13 mouse cellular contexts compared by ENCODE assay signal in the genomic region with DNA sequence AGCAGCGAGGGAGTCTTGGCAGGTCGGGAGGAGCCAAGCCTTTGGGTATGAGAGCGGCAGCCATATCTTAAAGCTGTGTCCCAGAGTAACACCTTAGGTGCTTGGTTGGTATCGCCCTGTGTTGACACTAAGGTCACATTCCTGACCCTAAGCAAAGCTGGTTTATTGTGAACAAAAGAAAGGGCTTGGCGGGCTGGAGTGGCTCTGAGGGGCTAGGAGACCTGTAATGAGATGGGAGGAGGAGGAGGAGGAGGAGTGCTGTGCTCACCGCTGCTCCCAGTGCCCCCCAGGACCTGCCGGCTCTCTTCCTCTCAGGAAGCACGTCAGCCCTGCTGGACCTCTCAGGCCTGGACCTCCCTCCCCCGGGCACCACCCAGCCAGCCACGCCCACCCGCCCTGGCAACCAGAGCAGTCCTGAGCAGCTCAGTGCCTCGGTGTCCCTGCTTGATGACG. TPM values are rescaled to one million over a fixed set of nuclear protein-coding genes. Genes with fewer than 3 reads are reported as not detected.
A peak's percentile ranks its signal among the peaks of the same experiment; 100 is the strongest.
DNase-seq lines count a peak whose midpoint lies in the region; ATAC-seq and TF ChIP-seq lines count a peak whose summit lies in the region.
"Had no signal": no experiment of that assay in that cellular context is flagged by ENCODE, and none has a peak within 500 bp of the region (broad histone marks: within the 10 kb centered on the region; RNA-seq: fewer than 3 reads in every experiment).

No protein-coding gene starts in this region.

- no peaks in the 10 kb centered on the region for H3K9me3 ChIP-seq in limb, embryonic 13.5 days
- H3K9me3 ChIP-seq: forebrain, embryonic 15.5 days had no signal

- H3K4me2 ChIP-seq in limb, embryonic 13.5 days (replicated peaks), result no peak overlapping the region
- H3K4me2 ChIP-seq: forebrain, embryonic 15.5 days had no signal

- ATAC-seq in limb, embryonic 13.5 days (ENCODE audit: low FRiP score, low read depth), result no peak
- no peak; the same call in 1 of the 2 replicates for ATAC-seq in erythroid progenitor cell, adult 5-6 weeks (replicated peaks; ENCODE audit: low FRiP score, poor library complexity, severe bottlenecking)
- ATAC-seq: forebrain, embryonic 15.5 days had no signal

- H3K27me3 ChIP-seq in limb, embryonic 13.5 days, result no peaks in the 10 kb centered on the region
- no peaks in the 10 kb centered on the region for H3K27me3 ChIP-seq in thymus, adult 2 months (ENCODE audit: control insufficient read depth, insufficient read depth, low read length)
- H3K27me3 ChIP-seq: forebrain, embryonic 15.5 days had no signal

- no peak for DNase-seq in gastrocnemius, adult 2 months
- no peak for DNase-seq in gastrocnemius, adult 8-10 months (ENCODE audit: low spot score in 2 of 2)
- peak; percentile 30 to 52 for DNase-seq in kidney, postnatal 4 days
- DNase-seq in kidney, postnatal 25 days, result no peak
- peak; percentile 50 to 59 for DNase-seq in lung, postnatal 4 days
- DNase-seq in thymus, adult 2 months, result no peak

- peaks cover 12% of the 10 kb centered on the region; the same call in 1 of the 2 replicates for H3K4me1 ChIP-seq in limb, embryonic 13.5 days
- H3K4me1 ChIP-seq in thymus, adult 2 months (replicated peaks; ENCODE audit: control insufficient read depth, insufficient read depth, low read length), result peaks cover 11% of the 10 kb centered on the region
- H3K4me1 ChIP-seq: forebrain, embryonic 15.5 days had no signal

- TF ChIP-seq POLR2A in thymus, adult 2 months (IDR thresholded peaks at IDR 0.05; ENCODE audit: control insufficient read depth, extremely low read depth, insufficient read depth, low read length, poor library complexity), result no peak

- peak overlapping the region; percentile 32; the same call in 1 of the 2 replicates for H3K9ac ChIP-seq in limb, embryonic 13.5 days
- H3K9ac ChIP-seq: forebrain, embryonic 15.5 days had no signal

- peaks cover 93% of the 10 kb centered on the region for H3K36me3 ChIP-seq in limb, embryonic 13.5 days
- peaks cover 42% of the 10 kb centered on the region for H3K36me3 ChIP-seq in thymus, adult 2 months (ENCODE audit: control insufficient read depth, insufficient read depth, low read length)

- WGBS in limb, embryonic 13.5 days, result 39% methylated on average over 13 of the region's 13 CpGs
- 91% methylated on average over 13 of the region's 13 CpGs for WGBS in thymus, adult 2 months

- H3K27ac ChIP-seq in gastrocnemius, adult 2 months, result 0 out of 2 replicates have a peak overlapping the region, but pooled peaks have one; percentile 28
- H3K27ac ChIP-seq in limb, embryonic 13.5 days, result no peak overlapping the region
- no peak overlapping the region for H3K27ac ChIP-seq in thymus, adult 2 months (ENCODE audit: control insufficient read depth, insufficient read depth, low read length)
- H3K27ac ChIP-seq: forebrain, embryonic 15.5 days had no signal

- intact Hi-C loops in gastrocnemius, adult 2 months (cut with DNase I), result no loop called here

- H3K4me3 ChIP-seq in gastrocnemius, adult 2 months, result no peak overlapping the region
- no peak overlapping the region for H3K4me3 ChIP-seq in limb, embryonic 13.5 days
- H3K4me3 ChIP-seq in thymus, adult 2 months (ENCODE audit: control insufficient read depth, insufficient read depth, low read length), result no peak overlapping the region
- H3K4me3 ChIP-seq: forebrain, embryonic 15.5 days had no signal

- TF ChIP-seq CTCF in gastrocnemius, adult 2 months (IDR thresholded peaks at IDR 0.05), result no peak
- no peak for TF ChIP-seq CTCF in thymus, adult 2 months (IDR thresholded peaks at IDR 0.05; ENCODE audit: borderline replicate concordance, control insufficient read depth, extremely low read depth, insufficient read depth, low read length, poor library complexity)

RNA-seq across cellular contexts. Expression of gene Gm49510, which starts 10.0 kb away (rescaled TPM):
- total RNA-seq in gastrocnemius, adult 2 months (2021), result under 1 TPM in 1 of 2 experiments, not detected in 1; 0.13 TPM
- total RNA-seq in gastrocnemius, adult 8-10 months (2022), result not detected
- polyA plus RNA-seq in limb, embryonic 13.5 days (2015; fragmentation: Nextera tagmentation; extraction: Ambion mirVana), result 0.34 and 0.71 TPM in 2 replicates
- polyA plus RNA-seq in thymus, adult 2 months (2012; rRNA removed), result 0.08 and 0.14 TPM in 2 replicates
- 1.3 TPM in 1 of 2 replicates, not detected in the other for total RNA-seq in erythroid progenitor cell, adult 5-6 weeks (2015; ENCODE audit: low replicate concordance)
- not detected in 2 replicates for total RNA-seq in erythroid progenitor cell, adult 5-6 weeks (2017; ENCODE audit: low replicate concordance)
- total RNA-seq: common myeloid progenitor, adult 5-6 weeks; liver, adult 2 months had no signal
- polyA plus RNA-seq: brain, embryonic 14.5 days; forebrain, embryonic 15.5 days; liver, adult 2 months had no signal

RNA-seq across cellular contexts. Expression of gene Sh3bp1, which starts 10.1 kb away (rescaled TPM):
- 1 to 10 TPM; 1.4 to 2.0 TPM for total RNA-seq in gastrocnemius, adult 2 months (2021)
- 1 to 10 TPM in 2 of 4 experiments, under 1 TPM in 2; 0.80 to 1.7 (median 1.2) TPM for total RNA-seq in gastrocnemius, adult 8-10 months (2022)
- polyA plus RNA-seq in limb, embryonic 13.5 days (2015; fragmentation: Nextera tagmentation; extraction: Ambion mirVana), result 43.7 and 51.3 TPM in 2 replicates
- polyA plus RNA-seq in thymus, adult 2 months (2012; rRNA removed), result 371 and 412 TPM in 2 replicates
- total RNA-seq in erythroid progenitor cell, adult 5-6 weeks (2015; ENCODE audit: low replicate concordance), result 17.7 and 21.4 TPM in 2 replicates
- total RNA-seq in erythroid progenitor cell, adult 5-6 weeks (2017; ENCODE audit: low replicate concordance), result 0.26 and 7.1 TPM in 2 replicates

RNA-seq across cellular contexts. Expression of gene Gga1, which starts 12.4 kb away (rescaled TPM):
- total RNA-seq in gastrocnemius, adult 2 months (2021), result 10 to 100 TPM; 43.1 to 45.7 TPM
- total RNA-seq in gastrocnemius, adult 8-10 months (2022), result 10 to 100 TPM; 41.8 to 44.9 (median 43.5) TPM
- 42.0 and 46.5 TPM in 2 replicates for polyA plus RNA-seq in limb, embryonic 13.5 days (2015; fragmentation: Nextera tagmentation; extraction: Ambion mirVana)
- polyA plus RNA-seq in thymus, adult 2 months (2012; rRNA removed), result 137 and 155 TPM in 2 replicates
- 22.0 and 25.2 TPM in 2 replicates for total RNA-seq in erythroid progenitor cell, adult 5-6 weeks (2015; ENCODE audit: low replicate concordance)
- total RNA-seq in erythroid progenitor cell, adult 5-6 weeks (2017; ENCODE audit: low replicate concordance), result 3.5 and 6.0 TPM in 2 replicates

RNA-seq across cellular contexts. Expression of gene Pdxp, which starts 24.3 kb away (rescaled TPM):
- 1 to 10 TPM; 1.1 to 1.4 TPM for total RNA-seq in gastrocnemius, adult 2 months (2021)
- total RNA-seq in gastrocnemius, adult 8-10 months (2022), result 1 to 10 TPM; 1.7 to 2.7 (median 2.1) TPM
- 19.1 and 20.3 TPM in 2 replicates for polyA plus RNA-seq in limb, embryonic 13.5 days (2015; fragmentation: Nextera tagmentation; extraction: Ambion mirVana)
- polyA plus RNA-seq in thymus, adult 2 months (2012; rRNA removed), result 72.0 and 94.8 TPM in 2 replicates
- 0.72 and 2.1 TPM in 2 replicates for total RNA-seq in erythroid progenitor cell, adult 5-6 weeks (2015; ENCODE audit: low replicate concordance)
- 1.4 TPM in 1 of 2 replicates, not detected in the other for total RNA-seq in erythroid progenitor cell, adult 5-6 weeks (2017; ENCODE audit: low replicate concordance)

RNA-seq across cellular contexts. Expression of gene Lgals2, which starts 34.1 kb away (rescaled TPM):
- total RNA-seq in gastrocnemius, adult 2 months (2021), result not detected
- total RNA-seq in gastrocnemius, adult 8-10 months (2022), result not detected
- polyA plus RNA-seq in limb, embryonic 13.5 days (2015; fragmentation: Nextera tagmentation; extraction: Ambion mirVana), result 0.47 and 0.53 TPM in 2 replicates
- polyA plus RNA-seq in thymus, adult 2 months (2012; rRNA removed), result 2.9 and 4.8 TPM in 2 replicates
- not detected in 2 replicates for total RNA-seq in erythroid progenitor cell, adult 5-6 weeks (2015; ENCODE audit: low replicate concordance)
- total RNA-seq in erythroid progenitor cell, adult 5-6 weeks (2017; ENCODE audit: low replicate concordance), result not detected in 2 replicates
- total RNA-seq: common myeloid progenitor, adult 5-6 weeks; layer of hippocampus, adult 18-20 months had no signal
- polyA plus RNA-seq: forebrain, embryonic 15.5 days had no signal

Comparison
In these comparisons a context has a peak if more than half of its experiments do, and no peak if none do; other contexts are left out.
1. DNase-seq: peak in kidney, postnatal 4 days (2 of 2) and lung, postnatal 4 days (2 of 2); none in gastrocnemius, adult 2 months (single experiment), gastrocnemius, adult 8-10 months (0 of 2), kidney, postnatal 25 days (0 of 2) and thymus, adult 2 months (single experiment).